Mouse (Mus musculus) neural tube, embryonic 15.5 days (tissue): ENCODE measurements around the gene Plscr3. TPM values are rescaled to one million over a fixed set of nuclear protein-coding genes. Genes with fewer than 3 reads are reported as not detected.

Experiments used
- ATAC-seq: fragments of 200-750 bp; cut with Nextera tagmentation; 2 replicates; pipeline ENCODE4 v1.8.0; 2017; ENCODE audit warnings: mild to moderate bottlenecking, moderate TSS enrichment, moderate library complexity; ENCODE audit not compliant: low FRiP score
- H3K27ac ChIP-seq: fragments of 300-500 bp; sonication (generic); replicated peaks from 2 replicates; pipeline ENCODE4 v1.5.1; 2015; ENCODE audit warnings: mild to moderate bottlenecking, inconsistent platforms
- H3K27me3 ChIP-seq: fragments of 300-500 bp; sonication (generic); replicated peaks from 2 replicates; pipeline ENCODE4 v1.6.1; 2015; ENCODE audit warnings: inconsistent platforms
- H3K36me3 ChIP-seq: fragments of 300-500 bp; sonication (generic); 2 replicates; pipeline ENCODE4 v1.6.1; 2015; ENCODE audit warnings: inconsistent platforms
- H3K4me1 ChIP-seq: fragments of 300-500 bp; sonication (generic); 2 replicates; pipeline ENCODE4 v1.6.1; 2015; ENCODE audit warnings: inconsistent platforms
- H3K4me2 ChIP-seq: fragments of 300-500 bp; sonication (generic); 2 replicates; pipeline ENCODE4 v1.6.1; 2015; ENCODE audit warnings: inconsistent platforms, mild to moderate bottlenecking, moderate library complexity
- H3K4me3 ChIP-seq: fragments of 300-500 bp; sonication (generic); replicated peaks from 2 replicates; pipeline ENCODE4 v1.5.1; 2015; ENCODE audit warnings: mild to moderate bottlenecking, inconsistent platforms
- H3K9ac ChIP-seq: fragments of 300-500 bp; sonication (generic); replicated peaks from 2 replicates; pipeline ENCODE4 v1.6.1; 2015; ENCODE audit warnings: mild to moderate bottlenecking, inconsistent platforms
- H3K9me3 ChIP-seq: fragments of 300-500 bp; sonication (generic); replicated peaks from 2 replicates; pipeline ENCODE4 v1.6.1; 2016; ENCODE audit warnings: inconsistent platforms
- WGBS: fragments of 180-500 bp; shearing (Covaris S2); methylation state at CpG from one replicate; pipeline ENCODE4 v1.1.7; 2015; ENCODE audit warnings: mixed read lengths; 5-methylcytosine and 5-hydroxymethylcytosine counted together
- polyA plus RNA-seq: library from polyadenylated mRNA; unstranded; fragments of >200 nt; fragmentation: Nextera tagmentation; extraction: Ambion mirVana; gene quantifications from 2 replicates; pipeline ENCODE4 v1.2.1, GENCODE M21; 2015

Plscr3 gene
- polyA plus RNA-seq, 1 experiment from 2014 or later: 44.3 TPM

DNA sequence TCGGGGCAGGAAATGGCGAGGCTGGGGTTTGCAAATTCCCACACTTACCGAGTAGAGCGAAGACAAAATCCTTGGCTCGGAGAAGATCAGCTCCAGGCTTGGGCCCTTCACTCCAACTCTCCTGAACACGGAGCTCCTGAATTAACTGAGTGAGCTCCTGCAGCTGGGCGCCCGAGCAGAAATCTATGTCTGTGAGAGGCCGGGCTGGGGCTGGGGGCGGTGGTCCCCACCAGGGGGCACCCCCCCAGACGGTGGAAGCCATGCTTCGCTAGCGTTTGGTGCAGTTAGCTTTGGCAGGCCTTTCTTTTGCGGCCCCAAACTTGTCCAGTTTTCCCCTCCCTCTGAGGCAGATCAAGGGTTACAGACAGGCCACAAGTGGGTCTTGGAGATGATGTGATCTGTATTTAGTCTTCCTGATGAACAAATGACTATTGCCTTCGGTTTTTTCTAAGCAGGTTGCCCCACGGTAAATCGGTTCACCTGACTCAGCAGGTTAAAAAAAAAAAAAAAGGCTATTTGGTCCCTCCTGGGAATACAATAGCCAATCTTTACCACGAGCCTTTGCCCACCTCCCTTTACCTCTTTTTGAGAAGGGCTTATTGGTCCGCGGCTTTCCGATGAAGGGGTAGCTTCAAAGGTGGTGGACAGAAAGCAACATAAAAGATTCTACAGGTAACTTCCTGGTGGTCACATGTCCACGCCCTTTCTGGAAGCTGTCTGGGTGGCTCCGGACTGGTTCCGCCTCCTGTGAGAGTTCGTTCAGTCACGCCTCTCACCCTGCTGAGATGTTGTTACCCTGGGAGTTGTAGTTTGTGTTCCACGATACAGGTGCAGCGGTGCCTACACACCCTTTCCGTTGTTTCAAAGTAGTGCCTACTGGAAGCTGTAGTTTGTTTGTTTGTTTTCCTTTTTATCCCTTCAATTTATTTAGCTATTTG is 40.9 kb upstream of the Plscr3 start, which contains the start of gene Tmem102:
TSS of gene Tmem102 (minus strand) at position 653 of the 938 bp plus-strand sequence.
- H3K9ac ChIP-seq: no peak within 1 kb of the TSS
- no peaks in the 10 kb centered on the region for H3K36me3 ChIP-seq
- peak within 1 kb of the TSS; percentile 11; the same call in 1 of the 2 replicates for H3K4me3 ChIP-seq
- no peak for ATAC-seq
- H3K27ac ChIP-seq: no peak within 1 kb of the TSS
- H3K9me3 ChIP-seq: no peaks in the 10 kb centered on the region
- 5% methylated on average over 29 of the region's 29 CpGs for whole genome bisulfite sequencing
- peaks cover 52% of the 10 kb centered on the region for H3K4me1 ChIP-seq
- H3K27me3 ChIP-seq: peaks cover 21% of the 10 kb centered on the region
- peak within 1 kb of the TSS; percentile 87 for H3K4me2 ChIP-seq

DNA sequence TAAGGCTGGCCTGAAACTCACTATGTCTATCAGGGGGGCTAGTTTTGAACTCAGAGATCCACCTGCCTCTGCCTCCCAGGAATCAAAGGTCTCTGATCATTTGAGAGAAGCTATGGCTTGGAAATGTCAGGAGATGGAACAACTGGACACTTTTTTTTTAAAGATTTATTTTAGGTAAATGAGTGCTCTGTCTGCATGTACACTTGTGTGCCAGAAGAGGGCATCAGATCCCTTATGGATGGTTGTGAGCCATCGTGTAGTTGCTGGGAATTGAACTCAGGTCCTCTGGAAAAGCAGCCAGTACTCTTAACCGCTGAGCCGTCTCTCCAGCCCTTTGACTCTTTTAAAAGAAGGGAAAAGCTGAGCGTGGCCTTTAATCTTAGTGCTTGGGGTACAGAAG is 39.8 kb upstream of the Plscr3 start:
- 78% methylated on average over 4 of the region's 4 CpGs for WGBS
- Histone ChIP-seq H3K36me3 (no peaks in the 10 kb centered on the region), H3K27me3 (peaks cover 21% of the 10 kb centered on the region), H3K9ac (no peak overlapping the region), H3K4me1 (peaks cover 43% of the 10 kb centered on the region), H3K27ac (no peak overlapping the region), H3K4me3 (no peak overlapping the region), H3K4me2 (no peak overlapping the region), H3K9me3 (no peaks in the 10 kb centered on the region)
- no peak for ATAC-seq

DNA sequence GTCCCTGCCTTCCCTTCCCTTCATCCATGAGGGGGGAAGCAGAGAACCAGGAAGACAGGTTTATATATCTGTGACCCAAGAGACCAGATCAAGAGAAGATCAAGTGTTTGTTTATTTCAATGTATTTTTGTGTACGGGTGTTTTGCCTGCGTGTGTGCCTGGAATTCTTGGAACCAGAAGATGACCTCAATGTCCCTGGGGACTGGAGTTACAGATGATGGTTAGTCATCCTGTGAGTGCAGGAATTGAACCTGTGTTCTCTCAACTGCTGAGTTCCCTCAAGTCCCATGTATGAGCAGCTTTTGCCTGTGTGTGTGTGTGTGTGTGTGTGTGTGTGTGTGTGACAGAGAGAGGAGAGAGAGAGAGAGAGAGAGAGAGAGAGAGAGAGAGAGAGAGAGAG is 38.5 kb upstream of the Plscr3 start:
- Histone ChIP-seq H3K9me3 (no peaks in the 10 kb centered on the region), H3K4me1 (peaks cover 30% of the 10 kb centered on the region), H3K27me3 (peaks cover 21% of the 10 kb centered on the region), H3K36me3 (no peaks in the 10 kb centered on the region), H3K4me2 (no peak overlapping the region), H3K9ac (no peak overlapping the region), H3K27ac (no peak overlapping the region), H3K4me3 (no peak overlapping the region)
- no peak for ATAC-seq
- WGBS: 87% methylated on average over 2 of the region's 2 CpGs

DNA sequence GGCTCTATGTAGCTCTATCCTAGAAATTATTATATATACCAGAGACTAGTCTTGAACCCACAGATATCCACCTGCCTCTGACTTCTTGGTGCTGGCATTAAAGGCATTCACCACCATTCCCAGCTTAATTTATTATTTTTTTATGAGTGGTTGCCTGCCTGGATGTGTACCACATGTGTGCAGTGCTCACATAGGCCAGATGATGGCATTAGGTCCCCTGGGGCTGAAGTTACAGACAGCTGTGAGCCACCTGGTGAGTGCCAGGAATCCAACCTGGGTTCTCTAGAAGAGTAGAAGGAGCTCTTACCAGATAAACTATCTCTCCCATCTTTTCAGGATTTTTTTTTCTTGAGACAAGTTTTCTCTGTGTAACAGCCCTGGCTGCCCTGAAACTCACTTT is 35.9 kb upstream of the Plscr3 start:
- ATAC-seq: no peak
- H3K27ac ChIP-seq: no peak overlapping the region
- H3K4me2 ChIP-seq: no peak overlapping the region
- H3K4me1 ChIP-seq: peaks cover 4% of the 10 kb centered on the region; the same call in 1 of the 2 replicates
- no peaks in the 10 kb centered on the region for H3K36me3 ChIP-seq
- no peaks in the 10 kb centered on the region for H3K9me3 ChIP-seq
- H3K9ac ChIP-seq: no peak overlapping the region
- no peak overlapping the region for H3K4me3 ChIP-seq
- peaks cover 16% of the 10 kb centered on the region for H3K27me3 ChIP-seq

GRCm38 (mm10) chr11:69815155-69815554 is 31.0 kb upstream of the Plscr3 start, which contains the start of gene Gm39566:
TSS of gene Gm39566 (minus strand) at chr11:69815298.
- H3K4me2 ChIP-seq: no peak within 1 kb of the TSS
- no peak within 1 kb of the TSS for H3K9ac ChIP-seq
- H3K9me3 ChIP-seq: 0 out of 2 replicates have a peak, but pooled peaks cover 3% of the 10 kb centered on the region
- no peaks in the 10 kb centered on the region for H3K27me3 ChIP-seq
- H3K4me1 ChIP-seq: no peaks in the 10 kb centered on the region
- no peaks in the 10 kb centered on the region for H3K36me3 ChIP-seq
- no peak for ATAC-seq
- no peak within 1 kb of the TSS for H3K4me3 ChIP-seq
- WGBS: 69% methylated on average over 10 of the region's 10 CpGs
- H3K27ac ChIP-seq: no peak within 1 kb of the TSS

DNA sequence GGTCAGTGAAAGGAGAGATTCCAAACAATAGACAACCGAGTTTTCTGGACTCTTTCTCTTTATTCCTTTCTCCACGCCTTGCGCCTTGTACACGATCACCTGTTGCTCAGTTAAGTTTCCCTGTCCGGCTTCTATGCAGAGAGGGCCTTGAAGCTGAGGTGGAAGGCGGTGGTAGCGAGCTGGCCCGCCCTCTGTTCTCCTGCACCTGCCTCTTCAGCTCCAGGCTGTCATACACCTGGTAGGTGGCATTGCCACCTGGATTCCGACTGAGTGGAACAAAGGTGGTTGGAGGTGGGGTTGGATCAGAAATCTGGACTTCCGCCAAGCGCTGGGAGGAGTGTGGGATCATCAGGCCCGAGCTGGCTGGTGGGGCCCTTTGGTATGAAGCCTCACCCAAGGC is 29.7 kb upstream of the Plscr3 start:
- Histone ChIP-seq H3K9ac (no peak overlapping the region), H3K9me3 (0 out of 2 replicates have a peak, but pooled peaks cover 3% of the 10 kb centered on the region), H3K27me3 (no peaks in the 10 kb centered on the region), H3K4me2 (no peak overlapping the region), H3K4me3 (no peak overlapping the region), H3K27ac (no peak overlapping the region), H3K36me3 (no peaks in the 10 kb centered on the region), H3K4me1 (no peaks in the 10 kb centered on the region)
- 89% methylated on average over 12 of the region's 12 CpGs for WGBS
- ATAC-seq: no peak

GRCm38 (mm10) chr11:69818365-69818764 is 27.8 kb upstream of the Plscr3 start, which contains the start of gene Spem2:
TSS of gene Spem2 (minus strand) at chr11:69818465.
- Histone ChIP-seq H3K27me3 (no peaks in the 10 kb centered on the region), H3K4me3 (no peak within 1 kb of the TSS), H3K27ac (no peak within 1 kb of the TSS), H3K4me1 (no peaks in the 10 kb centered on the region), H3K36me3 (no peaks in the 10 kb centered on the region), H3K9me3 (0 out of 2 replicates have a peak, but pooled peaks cover 3% of the 10 kb centered on the region), H3K4me2 (no peak within 1 kb of the TSS), H3K9ac (no peak within 1 kb of the TSS)
- 80% methylated on average over 2 of the region's 2 CpGs for WGBS
- no peak for ATAC-seq

DNA sequence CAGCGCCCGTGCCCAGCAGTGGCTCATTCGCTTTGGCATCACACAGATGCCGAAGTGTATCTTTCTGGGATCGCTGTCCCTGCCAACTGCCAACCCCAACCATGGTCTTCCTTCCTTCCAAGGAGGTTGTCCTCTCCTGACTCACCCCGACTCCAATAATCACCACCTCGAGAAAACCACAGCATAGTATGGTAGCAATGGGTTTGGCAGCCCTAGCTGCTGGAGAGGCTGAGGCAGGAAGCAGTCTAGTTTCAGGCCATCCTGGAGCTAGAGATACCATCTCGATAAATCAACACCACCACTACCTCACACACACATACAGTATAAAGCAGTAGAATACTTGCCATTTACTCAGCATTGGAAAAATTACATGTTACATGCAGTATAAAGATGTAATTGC is 27.3 kb upstream of the Plscr3 start:
- Histone ChIP-seq H3K27ac (no peak overlapping the region), H3K27me3 (no peaks in the 10 kb centered on the region), H3K9me3 (0 out of 2 replicates have a peak, but pooled peaks cover 3% of the 10 kb centered on the region), H3K4me1 (no peaks in the 10 kb centered on the region), H3K36me3 (0 out of 2 replicates have a peak, but pooled peaks cover 1% of the 10 kb centered on the region), H3K9ac (no peak overlapping the region), H3K4me2 (no peak overlapping the region), H3K4me3 (no peak overlapping the region)
- no peak for ATAC-seq
- 93% methylated on average over 8 of the region's 8 CpGs for WGBS

- no peak within 1 kb of the TSS for H3K27ac ChIP-seq
- no peaks in the 10 kb centered on the region for H3K27me3 ChIP-seq
- ATAC-seq: no peak
These were observed 24.1 kb upstream of the Plscr3 start, which contains the start of gene Spem1 for GRCm38 (mm10) chr11:69822080-69822479. TSS of gene Spem1 (minus strand) at chr11:69822180.

DNA sequence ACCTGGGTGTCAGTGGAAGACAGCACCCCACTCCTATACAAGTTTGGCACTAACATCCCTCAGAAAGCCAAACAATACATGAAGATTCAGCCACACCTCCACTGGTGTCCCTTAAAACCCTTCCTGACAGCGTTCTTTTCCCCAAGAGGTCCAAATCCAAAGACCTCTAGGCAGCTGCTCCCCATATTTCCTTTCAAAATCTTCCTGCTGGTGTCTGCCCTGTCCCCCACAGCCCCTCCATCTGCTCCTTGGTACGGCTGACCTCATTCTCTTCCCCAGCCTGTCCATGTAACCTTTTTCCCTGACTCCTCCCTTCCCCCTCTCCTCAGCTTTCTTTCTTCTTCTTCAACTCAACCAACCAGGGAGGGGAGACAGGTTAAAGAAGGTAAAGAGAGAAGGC is 22.7 kb upstream of the Plscr3 start:
- H3K4me2 ChIP-seq: no peak overlapping the region
- 83% methylated on average over 2 of the region's 2 CpGs for WGBS
- no peaks in the 10 kb centered on the region for H3K27me3 ChIP-seq
- peaks cover 47% of the 10 kb centered on the region for H3K36me3 ChIP-seq
- no peak overlapping the region for H3K4me3 ChIP-seq
- no peaks in the 10 kb centered on the region for H3K9me3 ChIP-seq
- H3K27ac ChIP-seq: 0 out of 2 replicates have a peak overlapping the region, but pooled peaks have one; percentile 9
- H3K9ac ChIP-seq: no peak overlapping the region
- no peaks in the 10 kb centered on the region for H3K4me1 ChIP-seq
- ATAC-seq: no peak

More at GRCm38 (mm10) chr11:69822080-69822479, 24.1 kb upstream of the Plscr3 start, which contains the start of gene Spem1:
- H3K36me3 ChIP-seq: peaks cover 33% of the 10 kb centered on the region
- WGBS: 87% methylated on average over 3 of the region's 3 CpGs
- H3K4me2 ChIP-seq: no peak within 1 kb of the TSS
- H3K9me3 ChIP-seq: 0 out of 2 replicates have a peak, but pooled peaks cover 3% of the 10 kb centered on the region
- no peak within 1 kb of the TSS for H3K4me3 ChIP-seq
- H3K4me1 ChIP-seq: no peaks in the 10 kb centered on the region
- no peak within 1 kb of the TSS for H3K9ac ChIP-seq

- no peak overlapping the region for H3K4me3 ChIP-seq
- H3K36me3 ChIP-seq: peaks cover 79% of the 10 kb centered on the region
- no peak overlapping the region for H3K27ac ChIP-seq
- no peak for ATAC-seq
- H3K27me3 ChIP-seq: no peaks in the 10 kb centered on the region
- no peaks in the 10 kb centered on the region for H3K9me3 ChIP-seq
- WGBS: 48% methylated on average over 5 of the region's 5 CpGs
- H3K4me1 ChIP-seq: peaks cover 15% of the 10 kb centered on the region
- H3K4me2 ChIP-seq: no peak overlapping the region
- no peak overlapping the region for H3K9ac ChIP-seq
These were observed 17.3 kb upstream of the Plscr3 start for GRCm38 (mm10) chr11:69828832-69829231.

DNA sequence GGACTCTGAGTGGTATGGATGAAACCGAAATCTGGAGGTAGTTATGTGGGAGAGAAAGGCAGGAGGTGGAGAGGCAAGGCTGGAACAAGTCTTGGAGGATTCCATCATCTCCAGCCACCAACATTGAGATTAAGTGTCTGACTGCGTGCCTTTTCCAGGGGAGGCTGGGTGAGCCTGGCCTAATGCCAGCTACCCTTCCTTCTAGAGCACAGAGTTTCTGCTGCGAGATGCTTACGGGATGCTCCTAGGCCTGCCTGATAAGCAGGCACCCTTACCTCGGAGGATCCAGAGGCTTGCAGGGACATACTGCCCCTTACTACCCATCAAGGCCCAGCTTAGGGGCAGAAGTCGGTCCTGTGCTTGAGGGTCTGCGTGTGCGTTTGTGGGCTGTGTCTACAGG is 12.6 kb upstream of the Plscr3 start:
- peak overlapping the region; percentile 54; the same call in 1 of the 2 replicates for H3K27ac ChIP-seq
- peaks cover 39% of the 10 kb centered on the region for H3K4me1 ChIP-seq
- H3K9me3 ChIP-seq: no peaks in the 10 kb centered on the region
- WGBS: 49% methylated on average over 8 of the region's 8 CpGs
- peak overlapping the region; percentile 98 for H3K9ac ChIP-seq
- no peak for ATAC-seq
- peak overlapping the region; percentile 89 for H3K4me3 ChIP-seq
- H3K4me2 ChIP-seq: peak overlapping the region; percentile 94
- H3K27me3 ChIP-seq: no peaks in the 10 kb centered on the region
- peaks cover 32% of the 10 kb centered on the region for H3K36me3 ChIP-seq
